Mouse (Mus musculus) E14TG2a.4 (cell line): Measurements from ENCODE around the gene Cnot6.

Experiments
- H3K27me3 ChIP-seq: 2 replicates; pipeline ENCODE4 v1.6.1; 2014; ENCODE audit warnings: low read length, control low read depth; ENCODE audit not compliant: insufficient read depth
- H3K36me3 ChIP-seq: 2 replicates; pipeline ENCODE4 v1.6.1; 2014; ENCODE audit warnings: low read length, control low read depth; ENCODE audit not compliant: insufficient read depth
- H3K4me1 ChIP-seq: replicated peaks from 2 replicates; pipeline ENCODE4 v1.6.1; 2014; ENCODE audit warnings: low read depth, low read length, control low read depth
- H3K4me3 ChIP-seq: replicated peaks from 2 replicates; pipeline ENCODE4 v1.5.1; 2014; ENCODE audit warnings: mild to moderate bottlenecking, low read length
- H3K9me3 ChIP-seq: 2 replicates; pipeline ENCODE4 v1.6.1; 2014; ENCODE audit warnings: low read length, control low read depth
- CTCF ChIP-seq: conservative IDR thresholded peaks from 2 replicates; pipeline ENCODE4 v1.5.1; 2014; ENCODE audit warnings: low read length
- NANOG ChIP-seq: IDR thresholded peaks from 2 replicates; pipeline ENCODE4 v1.6.1; 2014; ENCODE audit warnings: borderline replicate concordance, low read length, mixed read lengths
- POU5F1 ChIP-seq: IDR thresholded peaks from 2 replicates; pipeline ENCODE4 v1.6.1; 2014; ENCODE audit warnings: low read length, borderline replicate concordance

Cnot6 gene

GRCm38 (mm10) chr11:49704804-49705203 lies 7.7 kb downstream of the Cnot6 start:
- peaks cover 63% of the 10 kb centered on the region for H3K4me1 ChIP-seq
- TF ChIP-seq POU5F1 (no peak), NANOG (no peak), CTCF (no peak)
- H3K4me3 ChIP-seq, result no peak overlapping the region
- no peaks in the 10 kb centered on the region for H3K27me3 ChIP-seq
- no peaks in the 10 kb centered on the region for H3K9me3 ChIP-seq
- H3K36me3 ChIP-seq, result peaks cover 94% of the 10 kb centered on the region

GRCm38 (mm10) chr11:49702014-49702413 lies 10.5 kb downstream of the Cnot6 start:
- Histone ChIP-seq H3K27me3 (no peaks in the 10 kb centered on the region), H3K4me1 (peaks cover 46% of the 10 kb centered on the region), H3K36me3 (peaks cover 89% of the 10 kb centered on the region), H3K4me3 (no peak overlapping the region), H3K9me3 (no peaks in the 10 kb centered on the region)
- TF ChIP-seq CTCF, result no peak
- no peak for TF ChIP-seq POU5F1
- TF ChIP-seq NANOG, result no peak

- Histone ChIP-seq H3K36me3 (peaks cover 80% of the 10 kb centered on the region), H3K4me1 (peaks cover 28% of the 10 kb centered on the region)
- TF ChIP-seq POU5F1 (no peak), NANOG (no peak), CTCF (no peak)
Observed at GRCm38 (mm10) chr11:49699079-49699478, 13.4 kb downstream of the Cnot6 start.

GRCm38 (mm10) chr11:49697779-49698178 lies 14.7 kb downstream of the Cnot6 start:
- Histone ChIP-seq H3K36me3 (peaks cover 80% of the 10 kb centered on the region), H3K4me3 (no peak overlapping the region), H3K27me3 (no peaks in the 10 kb centered on the region), H3K4me1 (peaks cover 24% of the 10 kb centered on the region), H3K9me3 (no peaks in the 10 kb centered on the region)
- TF ChIP-seq NANOG (no peak), POU5F1 (no peak), CTCF (no peak)

More at GRCm38 (mm10) chr11:49699079-49699478, 13.4 kb downstream of the Cnot6 start:
- Histone ChIP-seq H3K9me3 (no peaks in the 10 kb centered on the region), H3K27me3 (no peaks in the 10 kb centered on the region), H3K4me3 (no peak overlapping the region)

- no peaks in the 10 kb centered on the region for H3K9me3 ChIP-seq
- peaks cover 35% of the 10 kb centered on the region for H3K4me1 ChIP-seq
- peaks cover 80% of the 10 kb centered on the region for H3K36me3 ChIP-seq
- no peaks in the 10 kb centered on the region for H3K27me3 ChIP-seq
- H3K4me3 ChIP-seq, result no peak overlapping the region
- no peak for TF ChIP-seq POU5F1
- no peak for TF ChIP-seq NANOG
- TF ChIP-seq CTCF, result no peak
Observed at GRCm38 (mm10) chr11:49696472-49696871, 16.1 kb downstream of the Cnot6 start.

- no peak for TF ChIP-seq NANOG
- TF ChIP-seq POU5F1, result no peak
- no peak for TF ChIP-seq CTCF
- Histone ChIP-seq H3K4me1 (peaks cover 43% of the 10 kb centered on the region), H3K36me3 (peaks cover 79% of the 10 kb centered on the region), H3K9me3 (no peaks in the 10 kb centered on the region), H3K27me3 (no peaks in the 10 kb centered on the region), H3K4me3 (no peak overlapping the region)
Observed at GRCm38 (mm10) chr11:49695695-49696094, 16.8 kb downstream of the Cnot6 start.

- Histone ChIP-seq H3K4me3 (no peak overlapping the region), H3K9me3 (no peaks in the 10 kb centered on the region), H3K36me3 (peaks cover 80% of the 10 kb centered on the region), H3K4me1 (peaks cover 48% of the 10 kb centered on the region), H3K27me3 (no peaks in the 10 kb centered on the region)
- no peak for TF ChIP-seq POU5F1
- TF ChIP-seq CTCF, result no peak
- TF ChIP-seq NANOG, result no peak
Observed at GRCm38 (mm10) chr11:49695013-49695412, 17.5 kb downstream of the Cnot6 start.

- H3K27me3 ChIP-seq, result no peaks in the 10 kb centered on the region
- H3K4me1 ChIP-seq, result peaks cover 5% of the 10 kb centered on the region
- H3K4me3 ChIP-seq, result no peak overlapping the region
- H3K9me3 ChIP-seq, result no peaks in the 10 kb centered on the region
- peaks cover 96% of the 10 kb centered on the region for H3K36me3 ChIP-seq
- no peak for TF ChIP-seq NANOG
Observed at GRCm38 (mm10) chr11:49684237-49684973, 28.1 kb downstream of the Cnot6 start.

- Histone ChIP-seq H3K4me3 (no peak overlapping the region), H3K9me3 (no peaks in the 10 kb centered on the region), H3K4me1 (0 out of 2 replicates have a peak, but pooled peaks cover 5% of the 10 kb centered on the region), H3K27me3 (no peaks in the 10 kb centered on the region), H3K36me3 (peaks cover 80% of the 10 kb centered on the region)
- no peak for TF ChIP-seq NANOG
- no peak for TF ChIP-seq CTCF
- no peak for TF ChIP-seq POU5F1
Observed at GRCm38 (mm10) chr11:49673433-49673832, 39.1 kb downstream of the Cnot6 start.
